Mouse (Mus musculus): ENCODE results near the gene Tprkb. TPM values are rescaled to one million over a fixed set of nuclear protein-coding genes. Genes with fewer than 3 reads are reported as not detected.
"Not testable (repeated sequence)": the region's sequence is repeated elsewhere in the genome, so short reads cannot be mapped to it uniquely, and the experiment has no call there.

The Tprkb gene
- polyA plus RNA-seq, 1 experiment from 2014 or later, result 39.2 TPM

DNA sequence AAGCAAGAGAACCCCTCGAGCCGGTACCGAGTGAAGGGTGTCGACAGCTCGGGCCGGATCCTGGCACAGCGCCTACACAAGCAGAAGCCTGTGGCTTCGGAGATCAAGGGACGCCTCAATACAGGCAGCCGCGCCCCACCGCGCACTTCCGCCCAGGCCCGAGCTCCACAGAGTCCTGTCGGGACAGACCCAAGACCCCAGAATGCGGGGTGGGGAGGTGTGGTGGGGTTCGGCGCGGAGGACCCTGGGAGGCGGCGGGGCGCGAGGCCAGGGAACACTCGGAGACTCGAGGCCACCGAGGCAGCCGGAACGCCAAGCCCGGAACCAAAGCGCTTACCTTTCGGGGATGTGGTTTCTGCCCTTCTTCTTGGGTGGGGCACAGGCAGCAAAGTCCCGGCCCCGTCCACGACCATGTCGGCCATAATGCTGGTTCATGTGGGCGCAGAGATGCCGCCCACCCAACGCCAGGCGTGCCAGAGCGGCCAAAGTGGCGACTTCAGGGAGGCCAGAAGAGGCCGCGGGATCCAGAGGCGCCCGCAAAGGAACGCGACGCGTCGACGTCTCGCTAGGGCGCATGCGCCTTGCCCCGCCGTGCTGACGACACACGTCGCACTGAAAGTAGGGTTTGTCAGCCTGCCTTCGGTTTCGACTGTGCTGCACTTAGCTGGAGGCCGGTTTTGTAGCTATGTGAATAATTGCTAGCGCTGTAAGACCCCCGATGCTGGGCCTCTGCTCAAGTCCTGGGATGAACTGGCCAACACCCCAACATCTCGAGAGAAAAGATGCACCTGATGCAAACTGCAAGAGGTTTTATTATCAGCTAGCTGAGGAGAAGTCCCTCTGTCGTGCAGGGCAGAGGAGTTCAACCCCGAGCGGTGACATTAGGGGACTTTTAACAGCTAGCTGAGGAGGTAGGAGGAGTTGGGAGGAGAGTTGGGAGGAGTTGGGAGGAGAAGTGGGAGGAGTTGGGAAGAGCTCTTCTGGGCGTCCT is 49.7 kb downstream of the Tprkb start, which contains the start of gene Dusp11:
TSS of gene Dusp11 (minus strand) at position 567 of the 991 bp plus-strand sequence.
- peaks cover 8% of the 10 kb centered on the region for H3K4me1 ChIP-seq
- H3K4me3 ChIP-seq, result peak within 1 kb of the TSS; percentile 89
- H3K27me3 ChIP-seq, result no peaks in the 10 kb centered on the region
- peak within 1 kb of the TSS; percentile 86 for H3K9ac ChIP-seq
- H3K27ac ChIP-seq, result peak within 1 kb of the TSS; percentile 97
- peak; percentile 98 for ATAC-seq (ENCODE audit: low FRiP score)
- H3K36me3 ChIP-seq, result peaks cover 11% of the 10 kb centered on the region; the same call in 1 of the 2 replicates
- peak within 1 kb of the TSS; percentile 59 for H3K4me2 ChIP-seq (replicated peaks)
- under 1% methylated on average over 69 of the region's 70 CpGs for WGBS
- no peaks in the 10 kb centered on the region for H3K9me3 ChIP-seq (replicated peaks)

DNA sequence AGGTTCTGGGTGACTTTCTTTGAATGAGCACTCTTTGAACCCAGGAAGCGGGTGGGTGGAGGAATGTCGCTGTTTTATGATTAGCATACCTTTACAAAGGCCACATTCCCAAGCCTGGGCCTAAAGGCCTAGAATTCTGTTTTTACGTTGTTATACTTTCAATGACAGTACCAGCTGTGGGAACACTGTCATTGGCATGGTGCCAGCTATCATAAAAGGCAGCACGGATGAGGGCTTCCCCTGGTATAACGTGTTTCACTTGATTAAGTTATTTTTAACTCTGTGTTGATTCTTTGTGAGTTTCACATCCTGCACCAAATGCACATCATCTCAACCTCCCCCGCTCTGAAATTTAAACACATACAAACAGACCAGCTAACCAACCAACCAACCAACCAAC is 54.4 kb downstream of the Tprkb start:
- H3K9ac ChIP-seq; H3K9me3 ChIP-seq (replicated peaks); H3K36me3 ChIP-seq; H3K27ac ChIP-seq; H3K4me3 ChIP-seq; H3K27me3 ChIP-seq; H3K4me2 ChIP-seq (replicated peaks); H3K4me1 ChIP-seq; ATAC-seq (ENCODE audit: low FRiP score): not testable (repeated sequence)
- 46% methylated on average over 6 of the region's 6 CpGs for WGBS

DNA sequence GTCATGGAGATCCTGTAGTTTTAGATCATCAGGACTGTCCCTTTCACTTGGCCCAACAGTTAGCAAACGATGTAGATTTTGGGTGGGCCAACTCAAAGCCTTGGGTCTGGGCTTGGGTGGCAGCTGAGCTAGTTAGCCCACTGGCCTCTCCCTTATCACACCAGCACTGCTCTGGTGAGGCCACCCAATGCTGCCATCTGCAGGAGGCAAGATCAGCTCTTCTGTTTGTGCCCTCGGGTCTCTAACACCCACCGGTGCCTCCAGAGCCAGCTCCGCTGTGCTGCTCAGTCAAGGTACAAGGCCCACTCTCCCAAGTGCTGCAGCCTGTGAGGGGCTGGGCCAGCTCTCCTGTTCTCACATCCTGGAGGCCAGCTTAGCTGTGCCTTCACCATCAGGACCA is 55.0 kb downstream of the Tprkb start:
- no peaks in the 10 kb centered on the region for H3K9me3 ChIP-seq (replicated peaks)
- no peaks in the 10 kb centered on the region for H3K4me1 ChIP-seq
- H3K4me3 ChIP-seq, result no peak overlapping the region
- H3K4me2 ChIP-seq (replicated peaks), result no peak overlapping the region
- ATAC-seq (ENCODE audit: low FRiP score), result no peak
- H3K36me3 ChIP-seq, result no peaks in the 10 kb centered on the region
- no peak overlapping the region for H3K27ac ChIP-seq
- H3K9ac ChIP-seq, result no peak overlapping the region
- 83% methylated on average over 4 of the region's 4 CpGs for WGBS
- H3K27me3 ChIP-seq, result no peaks in the 10 kb centered on the region; the same call in 1 of the 2 replicates

DNA sequence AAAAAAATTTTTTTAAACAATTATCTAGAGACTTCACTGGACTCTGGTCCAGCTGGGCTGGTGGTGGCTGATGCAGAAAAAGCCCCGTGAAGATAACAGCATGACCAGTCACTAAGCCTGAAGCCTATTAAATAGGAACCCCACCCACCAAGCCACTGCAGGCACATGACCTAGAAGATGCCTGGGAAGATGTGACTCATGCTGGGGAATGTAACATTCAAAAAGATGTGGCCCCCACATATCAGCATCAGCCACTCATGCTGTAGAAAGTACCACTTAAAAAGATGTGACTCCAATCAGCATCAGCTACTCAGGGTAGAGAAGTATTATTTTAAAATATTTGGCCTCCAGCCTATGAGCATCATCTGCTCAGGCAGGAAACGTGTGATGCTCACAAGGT is 58.2 kb downstream of the Tprkb start:
- H3K27me3 ChIP-seq, result no peaks in the 10 kb centered on the region; the same call in 1 of the 2 replicates
- ATAC-seq (ENCODE audit: low FRiP score), result no peak
- H3K9me3 ChIP-seq (replicated peaks), result no peaks in the 10 kb centered on the region
- H3K4me3 ChIP-seq, result no peak overlapping the region
- H3K4me1 ChIP-seq, result no peaks in the 10 kb centered on the region
- no peak overlapping the region for H3K27ac ChIP-seq
- no peak overlapping the region for H3K4me2 ChIP-seq (replicated peaks)
- H3K36me3 ChIP-seq, result no peaks in the 10 kb centered on the region
- 81% methylated on average over 2 of the region's 2 CpGs for WGBS
- no peak overlapping the region for H3K9ac ChIP-seq

DNA sequence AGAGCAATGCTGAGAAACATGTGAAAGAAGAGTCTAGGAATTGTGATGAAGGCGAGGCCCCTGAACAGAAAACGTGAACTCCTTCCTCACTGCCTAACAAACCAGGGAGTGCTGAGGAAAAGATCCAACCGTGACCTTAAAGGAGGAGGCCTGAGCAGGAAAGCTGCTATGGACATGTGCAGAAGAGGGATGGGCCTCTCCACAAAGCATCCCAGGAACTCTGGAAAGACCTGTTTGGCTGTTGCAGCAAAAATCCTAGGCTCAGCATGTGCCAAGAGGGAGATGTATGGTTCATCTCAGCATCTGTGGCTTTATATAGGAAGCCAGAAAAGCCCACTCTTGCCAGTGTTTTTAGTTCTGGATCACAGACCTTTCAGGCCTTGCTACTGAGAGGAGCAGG is 61.0 kb downstream of the Tprkb start:
- Histone ChIP-seq H3K36me3 (no peaks in the 10 kb centered on the region), H3K27ac (no peak overlapping the region), H3K4me3 (no peak overlapping the region), H3K4me1 (no peaks in the 10 kb centered on the region), H3K9me3 (replicated peaks) (no peaks in the 10 kb centered on the region), H3K9ac (no peak overlapping the region), H3K4me2 (replicated peaks) (no peak overlapping the region), H3K27me3 (no peaks in the 10 kb centered on the region)
- 77% methylated on average over 3 of the region's 3 CpGs for WGBS
- ATAC-seq (ENCODE audit: low FRiP score), result no peak

DNA sequence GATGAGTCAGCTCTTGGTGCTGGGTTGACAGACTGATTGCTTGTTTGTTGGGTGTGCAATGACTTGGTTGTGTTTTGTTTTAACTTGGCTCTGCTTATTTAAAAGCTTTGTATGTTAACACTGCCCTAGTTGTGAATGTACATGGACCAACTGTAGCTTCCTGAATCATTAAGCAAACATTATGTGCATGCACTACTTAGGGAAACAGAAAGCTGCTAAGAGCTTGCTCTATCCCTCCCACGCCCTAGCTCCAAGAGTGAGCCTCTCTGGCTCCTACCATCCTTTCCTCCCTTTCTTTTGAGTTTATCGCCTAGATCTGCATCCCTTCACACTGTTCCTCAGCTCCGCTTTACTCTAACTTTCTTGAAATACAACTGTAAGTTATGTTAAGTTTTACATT is 61.7 kb downstream of the Tprkb start:
- no peak for ATAC-seq (ENCODE audit: low FRiP score)
- H3K9ac ChIP-seq, result no peak overlapping the region
- no peaks in the 10 kb centered on the region for H3K9me3 ChIP-seq (replicated peaks)
- H3K27me3 ChIP-seq, result no peaks in the 10 kb centered on the region
- no peaks in the 10 kb centered on the region for H3K4me1 ChIP-seq
- no peaks in the 10 kb centered on the region for H3K36me3 ChIP-seq
- H3K27ac ChIP-seq, result no peak overlapping the region
- no peak overlapping the region for H3K4me3 ChIP-seq
- WGBS, result 85% methylated on average over 3 of the region's 3 CpGs
- H3K4me2 ChIP-seq (replicated peaks), result no peak overlapping the region

DNA sequence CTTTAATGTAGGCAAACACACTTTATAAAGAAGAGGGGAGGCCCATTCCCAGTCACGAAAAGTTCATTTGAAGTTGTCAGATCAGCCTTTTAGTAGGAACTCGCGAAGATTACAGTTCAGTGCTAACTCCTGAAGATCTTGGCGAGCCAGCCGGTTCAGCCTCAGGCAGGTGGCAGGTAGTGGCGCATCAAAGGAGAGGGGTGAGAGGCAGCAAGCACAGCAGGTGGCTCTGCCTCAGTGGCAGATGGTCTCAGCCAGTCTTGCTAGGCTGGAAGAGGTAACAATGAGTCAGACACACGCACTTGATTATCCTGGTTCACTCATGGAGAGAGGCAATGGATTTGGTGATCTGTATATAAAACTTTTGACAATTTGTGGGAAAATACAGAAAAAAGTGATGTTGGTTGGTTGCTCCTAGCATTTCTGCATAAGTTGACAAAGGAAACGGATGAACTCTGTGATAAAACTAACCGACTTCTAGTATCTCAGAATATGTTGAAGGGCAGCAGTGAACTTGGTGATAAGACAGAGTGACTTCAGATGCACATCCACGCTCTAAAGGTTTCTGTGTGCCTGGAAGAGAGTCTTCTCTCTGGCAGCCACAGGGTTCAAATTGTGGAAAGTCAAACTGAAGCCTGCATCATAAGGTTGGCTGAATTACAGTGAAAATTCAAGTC is 63.4 kb downstream of the Tprkb start:
- Histone ChIP-seq H3K9ac (no peak overlapping the region), H3K4me2 (replicated peaks) (no peak overlapping the region), H3K4me1 (no peaks in the 10 kb centered on the region), H3K36me3 (no peaks in the 10 kb centered on the region), H3K4me3 (no peak overlapping the region), H3K27me3 (no peaks in the 10 kb centered on the region), H3K27ac (no peak overlapping the region), H3K9me3 (replicated peaks) (no peaks in the 10 kb centered on the region)
- no peak for ATAC-seq (ENCODE audit: low FRiP score)
- 61% methylated on average over 10 of the region's 10 CpGs for WGBS

DNA sequence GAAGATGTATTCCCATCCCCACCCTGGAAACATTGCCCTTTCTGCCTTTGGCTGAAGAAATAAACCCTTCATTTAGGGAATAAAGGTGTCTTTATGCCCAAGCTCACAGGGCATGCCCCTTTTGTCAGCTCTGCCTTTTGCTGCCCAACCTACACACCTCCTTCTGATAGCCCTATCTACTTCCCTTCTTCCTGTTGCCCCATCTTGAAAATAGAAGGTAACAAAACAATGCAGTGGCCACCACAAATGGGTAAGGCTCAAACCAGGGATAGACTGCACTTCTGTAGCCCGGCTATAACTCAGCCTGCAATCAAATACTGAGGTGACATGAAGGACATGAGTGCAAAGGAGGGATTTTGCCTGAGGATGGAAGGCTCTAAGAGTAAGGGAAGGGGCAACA is 64.1 kb downstream of the Tprkb start:
- no peak overlapping the region for H3K4me3 ChIP-seq
- no peaks in the 10 kb centered on the region for H3K9me3 ChIP-seq (replicated peaks)
- WGBS, result 72% methylated on average over 1 of the region's 1 CpGs
- ATAC-seq (ENCODE audit: low FRiP score), result no peak
- no peak overlapping the region for H3K27ac ChIP-seq
- H3K4me2 ChIP-seq (replicated peaks), result no peak overlapping the region
- H3K27me3 ChIP-seq, result no peaks in the 10 kb centered on the region
- H3K4me1 ChIP-seq, result no peaks in the 10 kb centered on the region
- H3K9ac ChIP-seq, result no peak overlapping the region
- no peaks in the 10 kb centered on the region for H3K36me3 ChIP-seq

DNA sequence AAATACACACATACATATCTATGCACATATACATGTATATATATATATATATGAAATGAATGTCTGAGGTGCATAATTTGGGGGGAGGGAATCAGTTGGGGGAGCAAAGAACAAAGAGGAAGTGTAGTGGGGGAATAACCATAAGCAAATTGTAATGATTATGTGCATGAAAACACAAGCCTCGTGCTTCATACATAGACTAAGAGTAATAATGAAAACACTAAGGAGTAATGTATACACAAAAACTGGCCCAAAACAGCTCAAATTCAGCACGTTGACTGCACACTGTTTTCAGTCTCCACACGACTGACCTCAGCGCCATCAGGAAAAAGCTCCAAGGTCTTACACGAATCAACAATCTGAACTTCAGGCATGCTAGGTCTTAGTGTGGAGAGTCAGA is 64.6 kb downstream of the Tprkb start:
- Histone ChIP-seq H3K9ac (no peak overlapping the region), H3K36me3 (no peaks in the 10 kb centered on the region), H3K4me2 (replicated peaks) (no peak overlapping the region), H3K4me3 (no peak overlapping the region), H3K4me1 (no peaks in the 10 kb centered on the region), H3K27me3 (no peaks in the 10 kb centered on the region), H3K9me3 (replicated peaks) (no peaks in the 10 kb centered on the region), H3K27ac (no peak overlapping the region)
- no peak for ATAC-seq (ENCODE audit: low FRiP score)
- WGBS, result 91% methylated on average over 5 of the region's 5 CpGs

DNA sequence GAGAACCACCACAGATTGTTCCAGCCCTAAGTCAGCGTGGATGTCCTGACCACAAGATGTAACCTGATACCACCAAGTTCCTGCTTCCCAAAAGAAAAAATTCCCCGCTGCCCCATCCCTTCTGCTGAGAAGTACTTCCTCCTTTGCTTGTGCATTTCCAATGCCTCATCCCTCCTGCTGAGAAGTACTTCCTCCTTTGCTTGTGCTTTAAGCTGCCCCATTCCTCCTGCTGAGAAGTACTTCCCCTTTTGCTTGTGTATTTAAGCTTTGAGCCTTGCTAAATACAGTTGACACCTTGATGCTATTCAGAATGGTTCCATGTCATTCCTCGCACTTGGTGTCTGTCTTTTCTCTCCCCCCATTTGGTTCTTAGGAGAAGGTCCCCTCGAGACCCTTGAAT is 67.1 kb downstream of the Tprkb start:
- not testable (repeated sequence) for H3K4me2 ChIP-seq (replicated peaks); H3K27ac ChIP-seq; H3K36me3 ChIP-seq; H3K9me3 ChIP-seq (replicated peaks); H3K27me3 ChIP-seq; H3K4me3 ChIP-seq; ATAC-seq (ENCODE audit: low FRiP score); H3K4me1 ChIP-seq; H3K9ac ChIP-seq
- 79% methylated on average over 4 of the region's 4 CpGs for WGBS

All from hindbrain, embryonic 12.5 days (tissue).